Mouse (Mus musculus): Measurements from ENCODE around the gene 4933414I15Rik.

- no peak for TF ChIP-seq CTCF (IDR thresholded peaks at IDR 0.05; ENCODE audit: control insufficient read depth, insufficient read depth, insufficient read length)
- no peak for TF ChIP-seq USF1 (IDR thresholded peaks at IDR 0.05; ENCODE audit: low read depth)
- no peak for TF ChIP-seq MYOD1 (IDR thresholded peaks at IDR 0.05; ENCODE audit: control insufficient read depth, insufficient read length, low read depth)
These were observed 11.5 kb downstream of the 4933414I15Rik start for GRCm38 (mm10) chr11:50932040-50932439.
